Mouse (Mus musculus) kidney, adult 2 months (tissue): ENCODE measurements around the gene Tedc2. TPM values are rescaled to one million over a fixed set of nuclear protein-coding genes. Genes with fewer than 3 reads are reported as not detected.

Experiments
- DNase-seq: peaks from one replicate; pipeline ENCODE4 v3.0.0; 2021
- H3K27ac ChIP-seq: fragments of 200-500 bp; 2 replicates; pipeline ENCODE4 v1.5.1; 2012; ENCODE audit warnings: low read depth, low read length, control low read depth, inconsistent platforms; ENCODE audit not compliant: insufficient read depth
- H3K27me3 ChIP-seq: fragments of 200-500 bp; replicated peaks from 2 replicates; pipeline ENCODE4 v1.6.1; 2012; ENCODE audit warnings: mild to moderate bottlenecking, moderate library complexity, low read length, inconsistent platforms; ENCODE audit not compliant: control insufficient read depth, insufficient read depth
- H3K36me3 ChIP-seq: fragments of 200-500 bp; 2 replicates; pipeline ENCODE4 v1.6.1; 2012; ENCODE audit warnings: mild to moderate bottlenecking, moderate library complexity, low read length, inconsistent platforms; ENCODE audit not compliant: control insufficient read depth, insufficient read depth
- H3K4me1 ChIP-seq: fragments of 200-500 bp; 2 replicates; pipeline ENCODE4 v1.6.1; 2011; ENCODE audit warnings: low read length; ENCODE audit not compliant: control insufficient read depth, insufficient read depth
- H3K4me3 ChIP-seq: fragments of 200-500 bp; 2 replicates; pipeline ENCODE4 v1.5.1; 2011; ENCODE audit warnings: mild to moderate bottlenecking, low read depth, low read length, control low read depth; ENCODE audit not compliant: insufficient read depth
- CTCF ChIP-seq: fragments of 200-500 bp; conservative IDR thresholded peaks from 2 replicates; pipeline ENCODE4 v1.5.1; 2011; ENCODE audit warnings: low read depth, mild to moderate bottlenecking, control low read depth, low read length, moderate library complexity, mixed read lengths; ENCODE audit not compliant: insufficient read depth, insufficient read length
- POLR2A ChIP-seq: fragments of 200-500 bp; IDR thresholded peaks from one replicate; pipeline ENCODE4 v1.6.1; 2011; ENCODE audit warnings: low read depth, low read length, control low read depth
- WGBS: fragments of 180-500 bp; shearing (Covaris S2); methylation state at CpG from one replicate; pipeline ENCODE4 v1.1.7; 2018; 5-methylcytosine and 5-hydroxymethylcytosine counted together
- polyA plus RNA-seq: library from polyadenylated mRNA; depleted of rRNA; stranded (reverse); fragments of >200 nt; gene quantifications from 2 replicates; pipeline ENCODE4 v1.2.3, GENCODE M21; 2012

Tedc2 gene
- polyA plus RNA-seq, 1 experiment, result 4.6 TPM

DNA sequence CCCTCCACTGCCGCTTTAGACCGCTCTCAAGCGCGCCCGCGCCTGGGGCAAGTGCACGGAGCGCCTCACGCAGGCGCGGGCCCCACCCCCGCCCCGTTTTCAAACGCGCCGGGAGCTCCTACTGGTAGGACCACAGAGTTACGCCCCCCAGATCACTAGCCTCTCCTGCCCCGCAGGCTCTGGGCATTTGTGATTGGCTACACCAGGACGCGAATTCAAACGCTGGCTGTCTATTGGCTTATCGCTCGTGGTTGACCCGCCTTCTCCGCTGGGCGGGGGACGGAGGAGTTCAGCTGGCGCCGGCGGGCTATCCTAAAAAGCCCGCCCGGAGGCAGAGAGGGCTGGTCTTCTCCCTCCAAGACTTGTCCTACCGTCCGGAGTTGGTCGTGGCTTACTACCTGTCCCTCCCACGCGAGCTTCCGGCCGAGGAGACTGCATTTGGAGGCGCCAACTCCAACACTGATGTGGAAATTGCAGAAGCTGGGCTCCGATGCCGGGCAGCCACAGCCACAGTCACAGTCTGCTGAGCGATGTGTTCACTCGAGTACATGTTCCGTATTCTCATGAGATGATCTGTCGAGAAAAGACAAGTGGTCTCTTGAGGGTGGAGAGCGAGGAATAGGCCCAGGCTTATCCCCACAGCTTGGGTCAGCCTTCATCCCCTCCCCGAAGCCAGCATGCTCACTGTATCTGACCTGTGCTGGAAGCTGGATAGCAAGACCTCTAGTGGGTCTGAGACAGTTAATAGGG lies 30.8 kb upstream of the Tedc2 start, which contains the start of gene Ccnf:
Gene Ccnf, minus strand, starts transcription at position 165 of the 750 bp plus-strand sequence.
- H3K27me3 ChIP-seq, result no peaks in the 10 kb centered on the region
- under 1% methylated on average over 48 of the region's 48 CpGs for WGBS
- H3K4me1 ChIP-seq, result no peaks in the 10 kb centered on the region
- TF ChIP-seq POLR2A (no peak), CTCF (no peak)
- DNase-seq, result peak; percentile 99
- H3K36me3 ChIP-seq, result no peaks in the 10 kb centered on the region
- peak within 1 kb of the TSS; percentile 76 for H3K4me3 ChIP-seq
- H3K27ac ChIP-seq, result no peak within 1 kb of the TSS

DNA sequence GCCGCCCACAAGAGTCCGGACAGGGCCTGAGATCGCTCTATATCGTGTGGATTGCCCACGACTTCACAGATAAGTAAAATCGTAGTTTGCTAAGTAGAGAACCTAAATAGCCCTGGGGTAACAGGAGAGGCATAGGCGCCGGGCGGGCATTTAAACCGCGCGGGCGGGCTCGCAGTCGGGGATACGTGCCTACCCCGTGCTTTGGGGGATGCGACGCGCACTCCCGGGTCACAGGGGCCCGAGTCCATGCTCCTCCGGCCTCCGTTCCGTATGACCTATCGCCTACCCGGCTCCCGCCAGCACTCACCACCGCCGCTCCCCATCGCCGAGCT lies 30.3 kb upstream of the Tedc2 start:
- peak overlapping the region; percentile 70 for H3K4me3 ChIP-seq
- H3K27ac ChIP-seq, result no peak overlapping the region
- under 1% methylated on average over 32 of the region's 32 CpGs for WGBS
- no peaks in the 10 kb centered on the region for H3K27me3 ChIP-seq
- DNase-seq, result no peak
- TF ChIP-seq CTCF (no peak), POLR2A (no peak)
- H3K36me3 ChIP-seq, result no peaks in the 10 kb centered on the region
- H3K4me1 ChIP-seq, result no peaks in the 10 kb centered on the region

- 95% methylated on average over 2 of the region's 2 CpGs for WGBS
- DNase-seq, result no peak
- Histone ChIP-seq H3K4me1 (no peaks in the 10 kb centered on the region), H3K36me3 (no peaks in the 10 kb centered on the region), H3K27ac (no peak overlapping the region), H3K27me3 (no peaks in the 10 kb centered on the region), H3K4me3 (no peak overlapping the region)
- TF ChIP-seq POLR2A (no peak), CTCF (no peak)
Observed at GRCm38 (mm10) chr17:24248641-24249040, 28.0 kb upstream of the Tedc2 start.

DNA sequence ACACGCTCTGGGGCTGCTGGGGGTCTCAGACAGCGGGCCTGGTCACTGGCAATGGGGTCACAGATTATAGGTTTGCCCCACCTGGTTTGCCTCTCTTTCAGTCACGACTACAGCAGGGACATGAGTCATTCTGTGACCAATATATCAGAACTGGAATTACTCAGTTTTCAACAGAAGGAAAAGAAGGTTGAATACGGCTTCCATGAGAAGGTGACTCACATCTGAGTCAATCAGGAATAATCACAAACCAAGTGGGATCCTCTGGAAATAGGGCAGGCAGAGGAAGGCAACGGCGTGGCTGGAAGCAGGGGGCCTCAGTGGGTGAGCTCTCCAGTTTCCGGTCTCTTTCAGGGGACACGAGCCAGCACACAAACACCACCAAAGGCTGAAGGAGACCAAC lies 23.4 kb upstream of the Tedc2 start:
- Histone ChIP-seq H3K27ac (no peak overlapping the region), H3K36me3 (no peaks in the 10 kb centered on the region), H3K4me3 (no peak overlapping the region), H3K4me1 (no peaks in the 10 kb centered on the region), H3K27me3 (no peaks in the 10 kb centered on the region)
- TF ChIP-seq CTCF (no peak), POLR2A (no peak)
- 98% methylated on average over 8 of the region's 8 CpGs for WGBS
- no peak for DNase-seq

DNA sequence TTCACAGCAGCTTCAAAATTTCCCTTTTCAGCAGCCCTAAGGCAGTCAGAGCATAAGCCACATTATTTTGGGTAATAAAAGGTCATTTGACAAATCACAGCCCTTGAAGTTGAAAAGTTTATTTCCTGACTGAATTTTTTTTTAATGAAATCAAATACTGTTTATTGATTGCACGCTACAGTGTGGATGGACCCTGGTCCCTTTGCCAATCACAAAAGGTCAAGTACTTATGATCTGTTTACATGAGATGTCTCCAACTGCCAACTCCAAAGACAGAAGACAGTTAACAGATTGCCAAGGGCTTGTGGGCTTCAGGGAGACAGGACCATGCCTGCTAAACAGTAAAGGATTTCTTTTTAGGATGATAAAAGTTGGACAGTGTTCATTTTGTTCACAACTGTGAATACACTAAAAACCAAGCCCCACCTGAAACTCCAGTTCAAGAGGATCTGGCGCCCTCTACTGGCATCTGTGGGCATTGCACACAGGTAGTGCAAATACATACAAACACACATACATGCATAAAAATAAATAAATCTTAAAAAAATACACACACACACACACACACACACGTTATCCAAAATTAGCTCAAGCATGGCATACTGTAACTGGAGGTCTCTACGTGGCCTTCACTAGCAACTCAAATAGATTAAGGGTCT lies 22.8 kb upstream of the Tedc2 start:
- H3K4me1 ChIP-seq, result no peaks in the 10 kb centered on the region
- peak; percentile 32 for DNase-seq
- no peak overlapping the region for H3K4me3 ChIP-seq
- no peaks in the 10 kb centered on the region for H3K27me3 ChIP-seq
- peak; percentile 71 for TF ChIP-seq CTCF
- TF ChIP-seq POLR2A, result no peak
- H3K27ac ChIP-seq, result no peak overlapping the region
- H3K36me3 ChIP-seq, result no peaks in the 10 kb centered on the region
- WGBS, result 94% methylated on average over 4 of the region's 4 CpGs

DNA sequence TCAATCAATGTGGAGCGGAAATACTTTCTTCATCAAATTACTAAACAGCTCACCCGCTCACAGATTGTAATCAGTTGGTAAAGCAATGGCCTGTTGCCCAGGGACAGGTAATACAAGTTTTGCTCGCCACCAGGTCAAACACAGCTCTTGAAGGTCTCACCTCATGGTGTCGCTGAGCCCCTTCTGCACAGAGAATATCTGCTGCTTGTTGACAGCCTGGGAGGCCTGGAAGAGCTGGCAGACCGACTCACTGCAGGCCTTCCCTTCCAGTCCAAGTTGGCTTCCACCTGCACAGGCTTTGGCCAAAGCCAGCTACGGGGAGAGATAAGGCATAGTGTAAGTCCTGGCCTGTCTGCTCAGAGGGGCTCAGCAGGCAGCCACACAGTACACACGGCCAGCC lies 16.3 kb upstream of the Tedc2 start:
- DNase-seq, result peak; percentile 7

DNA sequence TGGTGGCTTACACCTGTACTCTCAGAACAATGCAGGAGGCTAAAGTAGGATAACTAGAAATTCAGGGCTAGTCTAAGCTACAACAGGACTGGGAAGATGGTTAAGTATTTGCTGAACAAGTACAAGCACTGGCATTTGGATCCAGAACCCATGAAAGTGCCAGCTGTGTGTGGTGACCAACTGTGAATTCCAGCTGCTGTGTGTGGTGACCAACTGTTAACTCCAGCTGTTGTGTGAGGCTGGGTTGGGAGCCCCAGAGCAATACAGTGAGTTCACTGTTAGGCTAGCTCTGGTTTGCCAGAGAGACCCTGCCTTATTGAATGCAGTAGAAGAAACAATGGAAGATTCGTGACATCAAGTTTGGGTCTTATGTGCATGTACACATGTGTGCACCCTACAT lies 15.8 kb upstream of the Tedc2 start:
- H3K27me3 ChIP-seq, result no peaks in the 10 kb centered on the region
- WGBS, result 98% methylated on average over 1 of the region's 1 CpGs
- no peak overlapping the region for H3K27ac ChIP-seq
- TF ChIP-seq POLR2A (no peak), CTCF (no peak)
- H3K4me1 ChIP-seq, result no peaks in the 10 kb centered on the region
- H3K36me3 ChIP-seq, result no peaks in the 10 kb centered on the region
- no peak for DNase-seq
- H3K4me3 ChIP-seq, result no peak overlapping the region

More for the DNA sequence above, 16.3 kb upstream of the Tedc2 start:
- 0 out of 2 replicates have a peak, but pooled peaks have one; percentile 19 for TF ChIP-seq CTCF
- TF ChIP-seq POLR2A, result no peak
- Histone ChIP-seq H3K4me1 (no peaks in the 10 kb centered on the region), H3K27me3 (no peaks in the 10 kb centered on the region), H3K36me3 (no peaks in the 10 kb centered on the region), H3K4me3 (no peak overlapping the region), H3K27ac (no peak overlapping the region)
- WGBS, result 93% methylated on average over 7 of the region's 7 CpGs

GRCm38 (mm10) chr17:24227941-24228340 lies 7.3 kb upstream of the Tedc2 start:
- Histone ChIP-seq H3K27ac (no peak overlapping the region), H3K4me3 (no peak overlapping the region), H3K4me1 (no peaks in the 10 kb centered on the region), H3K36me3 (no peaks in the 10 kb centered on the region), H3K27me3 (no peaks in the 10 kb centered on the region)
- TF ChIP-seq CTCF (no peak), POLR2A (no peak)
- 83% methylated on average over 7 of the region's 7 CpGs for WGBS
- DNase-seq, result no peak
